In the genomic region with DNA sequence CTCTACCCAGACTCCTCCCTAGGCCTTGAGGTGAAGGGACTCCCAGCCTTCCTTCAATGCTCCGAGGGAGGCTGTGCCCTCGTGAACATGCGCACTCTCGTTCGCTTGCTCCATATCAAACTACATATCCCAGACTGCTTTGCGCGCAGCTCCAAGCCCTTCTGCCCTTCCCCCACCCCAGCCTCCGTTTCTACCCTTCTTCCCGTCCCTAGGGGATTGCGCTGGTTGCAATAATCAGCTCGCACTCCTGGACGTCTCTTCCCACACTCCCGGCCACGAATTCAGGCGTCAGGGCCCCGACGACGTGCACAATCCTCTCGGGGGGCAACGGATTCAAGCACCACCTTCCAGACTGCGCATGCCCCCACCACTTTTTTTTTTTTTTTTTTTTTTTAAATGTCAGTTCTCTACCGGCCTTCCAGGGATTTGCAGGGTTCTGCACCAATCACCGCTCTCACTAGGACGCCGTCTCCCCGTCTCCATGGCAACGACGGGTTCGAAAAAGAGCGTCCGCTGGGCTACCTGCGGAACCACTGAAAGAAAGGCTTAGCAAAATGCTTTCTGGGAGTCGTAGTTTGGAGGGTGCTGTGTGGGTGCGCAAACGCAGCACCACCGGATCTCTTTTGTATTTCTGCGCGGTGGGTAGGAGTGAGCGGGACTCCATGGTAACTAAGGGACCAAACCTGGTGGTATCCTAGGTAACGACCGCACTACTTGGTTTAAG, we compare ENCODE assay signal across 8 mouse cellular contexts. TPM values are rescaled to one million over a fixed set of nuclear protein-coding genes. Genes with fewer than 3 reads are reported as not detected.
DNase-seq lines count a peak whose midpoint lies in the region; ATAC-seq and TF ChIP-seq lines count a peak whose summit lies in the region.

TSS of gene Mzf1 (minus strand) at position 478 of the 724 bp plus-strand sequence.

- peak; percentile 94 for ATAC-seq in embryonic facial prominence, embryonic 15.5 days (ENCODE audit: insufficient number of reproducible peaks, low FRiP score, low TSS enrichment, low read depth)
- peak; percentile 94 for ATAC-seq in kidney, embryonic 14.5 days (ENCODE audit: low FRiP score, low TSS enrichment)
- peak; percentile 94 for ATAC-seq in limb, embryonic 15.5 days (ENCODE audit: insufficient number of reproducible peaks, low FRiP score, low TSS enrichment, low read depth)

- WGBS in bone marrow, adult 2 months = under 1% methylated on average over 41 of the region's 41 CpGs
- under 1% methylated on average over 41 of the region's 41 CpGs for WGBS in embryonic facial prominence, embryonic 15.5 days
- WGBS in kidney, embryonic 14.5 days = 0% methylated on average over 41 of the region's 41 CpGs
- WGBS in limb, embryonic 15.5 days = under 1% methylated on average over 41 of the region's 41 CpGs

- TF ChIP-seq POLR2A in bone marrow, adult 2 months (IDR thresholded peaks at IDR 0.05; ENCODE audit: borderline replicate concordance, control insufficient read depth, low read depth, low read length) = 0 out of 2 replicates have a peak, but pooled peaks have one; percentile 16

- peak within 1 kb of the TSS; percentile 42 for H3K9ac ChIP-seq in embryonic facial prominence, embryonic 15.5 days
- peak within 1 kb of the TSS; percentile 70 for H3K9ac ChIP-seq in kidney, embryonic 14.5 days (ENCODE audit: low read depth, low read length)
- H3K9ac ChIP-seq in limb, embryonic 15.5 days = peak within 1 kb of the TSS; percentile 55

- no peaks in the 10 kb centered on the region for H3K4me1 ChIP-seq in bone marrow, adult 2 months (ENCODE audit: control insufficient read depth, insufficient read depth, low read length)
- peaks cover 6% of the 10 kb centered on the region; the same call in 1 of the 2 replicates for H3K4me1 ChIP-seq in embryonic facial prominence, embryonic 15.5 days
- H3K4me1 ChIP-seq in kidney, embryonic 14.5 days (ENCODE audit: control insufficient read depth, insufficient read depth, low read length) = no peaks in the 10 kb centered on the region
- H3K4me1 ChIP-seq in limb, embryonic 15.5 days = peaks cover 5% of the 10 kb centered on the region; the same call in 1 of the 2 replicates

- no peak for TF ChIP-seq CTCF in bone marrow, adult 2 months (IDR thresholded peaks at IDR 0.05; ENCODE audit: control insufficient read depth, insufficient read depth, low read length)

- peak within 1 kb of the TSS; percentile 55 for H3K4me2 ChIP-seq in embryonic facial prominence, embryonic 15.5 days (replicated peaks)
- peak within 1 kb of the TSS; percentile 55 for H3K4me2 ChIP-seq in kidney, embryonic 14.5 days (replicated peaks; ENCODE audit: low read depth, low read length)
- peak within 1 kb of the TSS; percentile 78 for H3K4me2 ChIP-seq in limb, embryonic 15.5 days

- peak within 1 kb of the TSS; percentile 48 for H3K27ac ChIP-seq in bone marrow, adult 2 months (ENCODE audit: control insufficient read depth, insufficient read depth, low read depth, low read length, poor library complexity)
- H3K27ac ChIP-seq in embryonic facial prominence, embryonic 15.5 days (replicated peaks) = peak within 1 kb of the TSS; percentile 87
- H3K27ac ChIP-seq in kidney, embryonic 14.5 days (ENCODE audit: low read depth, low read length) = peak within 1 kb of the TSS; percentile 76; the same call in 1 of the 2 replicates
- H3K27ac ChIP-seq in limb, embryonic 15.5 days = peak within 1 kb of the TSS; percentile 86

- H3K27me3 ChIP-seq in embryonic facial prominence, embryonic 15.5 days = no peaks in the 10 kb centered on the region
- H3K27me3 ChIP-seq in kidney, embryonic 14.5 days (ENCODE audit: control insufficient read depth, insufficient read depth, low read length) = no peaks in the 10 kb centered on the region
- no peaks in the 10 kb centered on the region for H3K27me3 ChIP-seq in limb, embryonic 15.5 days

- peak; percentile 80 for DNase-seq in 416B (ENCODE audit: low read depth)
- peak; percentile 92 to 94 for DNase-seq in heart, adult 9 months (ENCODE audit: low spot score in 2 of 2)
- peak; percentile 56 to 82 for DNase-seq in monocyte, adult 2 months (ENCODE audit: low read depth in 1 of 2, low spot score in 2 of 2)
- DNase-seq in spleen, postnatal 36 days (ENCODE audit: low spot score in 2 of 2) = peak; percentile 94 to 95

- H3K36me3 ChIP-seq in embryonic facial prominence, embryonic 15.5 days = no peaks in the 10 kb centered on the region
- no peaks in the 10 kb centered on the region for H3K36me3 ChIP-seq in kidney, embryonic 14.5 days (ENCODE audit: control insufficient read depth, insufficient read depth, low read length)
- H3K36me3 ChIP-seq in limb, embryonic 15.5 days = no peaks in the 10 kb centered on the region

- H3K9me3 ChIP-seq in embryonic facial prominence, embryonic 15.5 days (replicated peaks) = no peaks in the 10 kb centered on the region
- H3K9me3 ChIP-seq in kidney, embryonic 14.5 days (ENCODE audit: control insufficient read depth, low read length) = no peaks in the 10 kb centered on the region
- no peaks in the 10 kb centered on the region for H3K9me3 ChIP-seq in limb, embryonic 15.5 days

- peak within 1 kb of the TSS; percentile 83 for H3K4me3 ChIP-seq in bone marrow, adult 2 months (replicated peaks; ENCODE audit: control insufficient read depth, low read depth, low read length)
- H3K4me3 ChIP-seq in embryonic facial prominence, embryonic 15.5 days (replicated peaks) = peak within 1 kb of the TSS; percentile 63
- H3K4me3 ChIP-seq in kidney, embryonic 14.5 days (ENCODE audit: low read length) = peak within 1 kb of the TSS; percentile 63
- H3K4me3 ChIP-seq in limb, embryonic 15.5 days = peak within 1 kb of the TSS; percentile 62

RNA-seq across cellular contexts. Expression of gene Mzf1, which starts in this region (rescaled TPM):
- 0.83 and 4.1 TPM in 2 replicates for polyA plus RNA-seq in bone marrow, adult 2 months (2011; ENCODE audit: insufficient read depth, insufficient read length, low replicate concordance, missing spikeins)
- polyA plus RNA-seq in embryonic facial prominence, embryonic 15.5 days (2015; fragmentation: Nextera tagmentation; extraction: Ambion mirVana) = 4.4 and 4.6 TPM in 2 replicates
- 2.4 and 3.2 TPM in 2 replicates for polyA plus RNA-seq in kidney, embryonic 14.5 days (2014; fragmentation: Nextera tagmentation; extraction: Ambion mirVana)
- polyA plus RNA-seq in limb, embryonic 15.5 days (2015; fragmentation: Nextera tagmentation; extraction: Ambion mirVana) = 2.5 and 3.7 TPM in 2 replicates

Comparison
In these comparisons a context has a peak if more than half of its experiments do, and no peak if none do; other contexts are left out.
1. Peak in every context shown above with its lines: DNase-seq, ATAC-seq, H3K4me3 ChIP-seq and H3K27ac ChIP-seq.